Mouse (Mus musculus): ENCODE measurements at regions not wholly inside any gene's neighbourhood (a gene's known extent, or its start where the extent isn't known, plus 50 kb on each side); places are given as distances from the start of the nearest gene placed in this dataset.

DNA sequence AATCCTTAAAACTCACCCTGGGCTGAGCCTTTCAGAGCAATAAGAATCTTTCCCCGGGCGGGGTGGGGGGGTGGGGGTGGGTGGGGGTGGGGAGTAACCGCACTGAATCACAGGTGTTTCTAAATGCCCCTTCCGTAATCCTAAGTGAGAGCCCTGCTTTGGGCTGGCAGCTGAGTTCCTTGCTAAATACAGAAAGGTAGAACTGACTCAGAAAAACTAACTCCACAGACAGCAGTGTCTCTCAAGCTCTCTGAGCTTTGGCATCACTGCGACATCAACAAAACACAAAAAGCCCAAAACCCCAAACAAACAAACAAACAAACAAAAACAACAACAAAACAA, 105.9 kb upstream of the Map4k3 start:
- DNase-seq (ENCODE audit: low spot score) (no peak), ATAC-seq (ENCODE audit: low FRiP score) (no peak)
- Histone ChIP-seq H3K36me3 (replicated peaks; ENCODE audit: control insufficient read depth, insufficient read depth) (no peaks in the 10 kb centered on the region), H3K9me3 (ENCODE audit: control insufficient read depth, low read length) (no peaks in the 10 kb centered on the region), H3K27me3 (ENCODE audit: control insufficient read depth, insufficient read depth, low read length) (no peaks in the 10 kb centered on the region), H3K4me2 (replicated peaks) (no peak overlapping the region), H3K4me1 (replicated peaks; ENCODE audit: control insufficient read depth, insufficient read depth, low read length) (no peaks in the 10 kb centered on the region), H3K4me3 (replicated peaks; ENCODE audit: low read length) (no peak overlapping the region), H3K9ac (no peak overlapping the region), H3K27ac (no peak overlapping the region)
- 41% methylated on average over 5 of the region's 5 CpGs for WGBS

DNA sequence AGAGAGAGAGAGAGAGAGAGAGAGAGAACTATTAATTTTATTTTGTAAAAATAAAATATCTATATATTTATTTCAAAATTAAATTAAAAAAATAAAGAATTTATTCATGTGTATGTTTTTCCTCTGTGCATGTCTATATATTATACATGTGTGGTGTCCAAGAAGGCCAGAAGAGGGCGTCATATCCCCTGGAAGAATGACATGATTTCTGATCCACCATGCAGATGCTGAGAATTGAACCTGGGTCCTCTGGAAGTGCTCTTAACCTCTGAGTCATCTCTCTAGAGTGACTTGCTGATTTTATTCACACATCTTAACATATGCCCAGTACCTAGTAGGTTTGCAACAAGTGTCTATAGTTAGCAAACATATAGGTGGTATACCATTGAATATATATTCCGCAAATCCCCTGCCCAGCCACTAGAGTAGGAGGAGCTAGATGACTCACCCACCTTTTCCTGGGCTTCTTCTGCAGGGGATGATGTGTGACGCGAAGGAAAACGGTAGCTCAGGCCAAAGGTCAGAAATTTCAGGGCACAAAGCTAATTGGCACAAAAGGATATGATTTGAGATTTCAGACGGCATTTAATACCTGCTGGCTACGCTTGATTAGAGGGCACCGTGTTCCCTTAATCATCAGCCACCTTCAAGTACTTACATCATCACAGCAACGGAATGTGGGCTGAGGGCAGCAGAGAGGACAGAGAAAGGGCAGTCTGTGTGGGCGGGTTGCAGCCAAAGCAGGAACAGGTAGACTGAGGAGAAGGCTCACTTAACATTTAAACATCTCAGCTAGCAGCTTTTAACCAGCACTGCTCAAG, 105.3 kb upstream of the Map4k3 start:
- Histone ChIP-seq H3K9me3 (ENCODE audit: control insufficient read depth, low read length) (no peaks in the 10 kb centered on the region), H3K4me2 (replicated peaks) (no peak overlapping the region), H3K4me1 (replicated peaks; ENCODE audit: control insufficient read depth, insufficient read depth, low read length) (no peaks in the 10 kb centered on the region), H3K4me3 (replicated peaks; ENCODE audit: low read length) (no peak overlapping the region), H3K36me3 (replicated peaks; ENCODE audit: control insufficient read depth, insufficient read depth) (no peaks in the 10 kb centered on the region), H3K9ac (no peak overlapping the region), H3K27ac (no peak overlapping the region), H3K27me3 (ENCODE audit: control insufficient read depth, insufficient read depth, low read length) (no peaks in the 10 kb centered on the region)
- ATAC-seq (ENCODE audit: low FRiP score): no peak
- WGBS: 40% methylated on average over 10 of the region's 10 CpGs
- DNase-seq (ENCODE audit: low spot score): no peak

DNA sequence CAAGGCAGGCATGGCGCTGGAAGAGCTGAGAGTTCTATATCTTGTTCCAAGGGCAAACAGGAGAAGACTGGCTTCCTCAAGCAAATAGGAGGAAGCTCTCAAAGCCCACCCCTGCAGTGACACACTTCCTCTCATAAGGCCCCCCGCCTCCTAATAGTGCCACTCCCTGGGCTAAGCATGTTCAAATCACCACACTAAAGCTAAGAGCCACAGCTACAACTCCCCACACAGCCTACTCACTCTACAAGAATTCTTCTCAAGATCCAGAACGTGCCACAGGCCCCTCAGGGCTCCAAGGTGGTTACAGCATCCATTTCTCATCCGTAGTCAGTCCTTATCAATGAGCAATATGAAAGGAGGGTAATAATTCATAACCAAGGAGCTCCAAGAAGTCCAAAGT, 103.4 kb upstream of the Map4k3 start:
- ATAC-seq (ENCODE audit: low FRiP score) (no peak), DNase-seq (ENCODE audit: low spot score) (no peak)
- H3K4me3 ChIP-seq (replicated peaks; ENCODE audit: low read length): no peak overlapping the region
- WGBS: 77% methylated on average over 4 of the region's 4 CpGs
- H3K9me3 ChIP-seq (ENCODE audit: control insufficient read depth, low read length): no peaks in the 10 kb centered on the region
- H3K36me3 ChIP-seq (replicated peaks; ENCODE audit: control insufficient read depth, insufficient read depth): no peaks in the 10 kb centered on the region
- H3K27me3 ChIP-seq (ENCODE audit: control insufficient read depth, insufficient read depth, low read length): no peaks in the 10 kb centered on the region
- H3K4me2 ChIP-seq (replicated peaks): no peak overlapping the region
- H3K9ac ChIP-seq: no peak overlapping the region
- no peak overlapping the region for H3K27ac ChIP-seq
- no peaks in the 10 kb centered on the region for H3K4me1 ChIP-seq (replicated peaks; ENCODE audit: control insufficient read depth, insufficient read depth, low read length)

DNA sequence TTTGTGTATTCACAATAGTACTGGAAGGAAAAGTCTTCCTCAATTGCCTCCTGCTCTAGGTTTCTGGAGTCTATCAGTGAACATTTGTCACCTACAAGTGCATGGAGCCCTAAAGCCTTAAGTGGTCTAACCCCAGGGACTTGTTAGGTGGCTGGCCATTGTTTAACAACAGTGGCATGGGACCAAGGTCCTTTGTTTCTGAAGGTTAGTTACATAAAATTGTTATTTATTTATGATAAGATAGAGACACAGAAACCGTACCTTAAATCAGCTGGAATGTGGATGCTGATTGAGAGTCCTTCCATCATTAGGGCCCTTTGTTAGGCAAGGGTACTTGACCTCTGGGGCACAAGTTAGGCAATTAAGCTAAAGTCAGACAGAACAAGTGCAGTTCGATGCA, 99.6 kb upstream of the Map4k3 start:
- no peak for DNase-seq (ENCODE audit: low spot score)
- H3K4me1 ChIP-seq (replicated peaks; ENCODE audit: control insufficient read depth, insufficient read depth, low read length): no peaks in the 10 kb centered on the region
- no peaks in the 10 kb centered on the region for H3K27me3 ChIP-seq (ENCODE audit: control insufficient read depth, insufficient read depth, low read length)
- H3K9ac ChIP-seq: no peak overlapping the region
- 78% methylated on average over 2 of the region's 2 CpGs for WGBS
- ATAC-seq (ENCODE audit: low FRiP score): no peak
- no peak overlapping the region for H3K27ac ChIP-seq
- no peak overlapping the region for H3K4me2 ChIP-seq (replicated peaks)
- no peaks in the 10 kb centered on the region for H3K36me3 ChIP-seq (replicated peaks; ENCODE audit: control insufficient read depth, insufficient read depth)
- H3K4me3 ChIP-seq (replicated peaks; ENCODE audit: low read length): no peak overlapping the region
- no peaks in the 10 kb centered on the region for H3K9me3 ChIP-seq (ENCODE audit: control insufficient read depth, low read length)

DNA sequence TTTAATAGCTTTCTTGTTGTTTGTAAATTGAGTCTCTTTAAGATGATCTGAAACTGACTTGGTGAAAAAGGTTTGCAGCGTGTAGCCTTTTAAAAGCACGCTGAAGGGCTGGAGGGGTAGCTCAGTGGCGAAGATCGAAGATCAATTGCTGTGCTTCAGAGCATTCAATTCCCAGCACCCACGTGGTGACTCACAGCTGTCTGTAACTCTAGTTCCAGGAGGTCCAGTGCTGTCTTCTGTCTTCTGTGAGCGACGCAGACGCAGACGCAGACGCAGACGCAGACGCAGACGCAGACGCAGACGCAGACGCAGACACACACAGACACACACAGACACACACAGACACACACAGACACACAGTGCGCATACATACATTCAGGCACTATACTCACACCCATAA, 99.1 kb upstream of the Map4k3 start:
- no peak for DNase-seq (ENCODE audit: low spot score)
- WGBS: 90% methylated on average over 17 of the region's 17 CpGs

DNA sequence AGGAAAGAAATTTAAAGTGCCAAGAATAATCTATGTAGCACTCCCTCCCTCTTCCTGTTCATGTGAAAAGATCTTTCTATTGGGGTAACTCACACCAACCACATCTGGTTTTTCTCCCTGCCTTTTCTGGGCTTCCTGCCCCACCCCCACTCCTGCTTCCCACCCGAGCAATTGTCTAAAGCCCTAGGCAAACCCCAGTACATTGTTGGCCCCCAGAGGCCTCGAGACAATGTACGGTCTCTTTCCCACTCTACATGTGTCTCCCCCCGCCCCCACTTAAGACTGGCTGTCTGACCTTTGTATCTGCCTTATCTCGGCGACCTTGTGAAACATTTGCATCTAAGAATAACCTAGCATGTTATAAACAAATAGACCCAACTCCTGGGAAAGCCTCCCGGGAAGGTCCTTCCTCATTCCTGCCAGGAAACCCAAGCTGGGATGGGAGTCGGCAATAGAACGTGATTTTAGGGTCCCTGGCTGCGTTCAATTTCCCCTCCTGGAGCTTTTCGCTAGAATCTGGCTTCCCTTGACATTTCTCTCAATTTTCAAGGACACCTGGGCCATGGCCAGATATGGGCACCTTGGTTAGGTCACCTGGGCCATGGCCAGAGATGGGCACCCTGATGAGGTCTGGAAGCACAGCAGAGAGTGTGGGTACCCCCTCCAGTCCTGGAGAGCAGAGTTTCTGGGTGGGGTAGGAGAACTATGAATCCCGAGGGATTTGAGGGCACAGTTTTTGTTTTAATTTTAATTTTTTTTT, 97.9 kb upstream of the Map4k3 start:
- H3K4me2 ChIP-seq (replicated peaks): no peak overlapping the region
- ATAC-seq (ENCODE audit: low FRiP score) (no peak), DNase-seq (ENCODE audit: low spot score) (no peak)
- H3K9ac ChIP-seq: no peak overlapping the region
- no peak overlapping the region for H3K27ac ChIP-seq
- no peaks in the 10 kb centered on the region for H3K36me3 ChIP-seq (replicated peaks; ENCODE audit: control insufficient read depth, insufficient read depth)
- H3K9me3 ChIP-seq (ENCODE audit: control insufficient read depth, low read length): no peaks in the 10 kb centered on the region
- no peaks in the 10 kb centered on the region for H3K4me1 ChIP-seq (replicated peaks; ENCODE audit: control insufficient read depth, insufficient read depth, low read length)
- H3K4me3 ChIP-seq (replicated peaks; ENCODE audit: low read length): no peak overlapping the region
- 52% methylated on average over 12 of the region's 12 CpGs for WGBS
- no peaks in the 10 kb centered on the region for H3K27me3 ChIP-seq (ENCODE audit: control insufficient read depth, insufficient read depth, low read length)

More for the DNA sequence above, 99.1 kb upstream of the Map4k3 start:
- H3K9ac ChIP-seq: no peak overlapping the region
- H3K27me3 ChIP-seq (ENCODE audit: control insufficient read depth, insufficient read depth, low read length): no peaks in the 10 kb centered on the region
- no peak overlapping the region for H3K4me3 ChIP-seq (replicated peaks; ENCODE audit: low read length)
- H3K9me3 ChIP-seq (ENCODE audit: control insufficient read depth, low read length): no peaks in the 10 kb centered on the region
- H3K4me2 ChIP-seq (replicated peaks): no peak overlapping the region
- no peak for ATAC-seq (ENCODE audit: low FRiP score)
- H3K4me1 ChIP-seq (replicated peaks; ENCODE audit: control insufficient read depth, insufficient read depth, low read length): no peaks in the 10 kb centered on the region
- no peaks in the 10 kb centered on the region for H3K36me3 ChIP-seq (replicated peaks; ENCODE audit: control insufficient read depth, insufficient read depth)
- H3K27ac ChIP-seq: no peak overlapping the region

DNA sequence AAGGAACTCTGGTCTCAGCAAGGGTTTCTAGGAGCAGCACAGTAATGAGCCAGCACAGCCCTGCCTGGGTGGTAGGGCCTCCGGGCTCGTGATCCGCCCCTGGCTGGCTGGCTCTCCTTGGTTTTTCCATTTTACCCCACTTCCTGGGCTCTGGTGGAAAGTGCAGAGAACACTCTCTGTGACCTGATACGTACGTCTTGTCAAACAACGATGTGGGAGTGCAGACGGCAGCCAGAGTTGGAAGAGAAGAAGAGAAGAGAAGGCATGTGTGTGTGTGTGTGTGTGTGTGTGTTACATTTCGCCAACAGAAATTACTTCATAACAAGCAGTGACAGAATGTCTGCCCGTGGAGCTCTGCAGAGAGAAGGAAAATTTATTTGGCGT, 97.2 kb upstream of the Map4k3 start:
- ATAC-seq (ENCODE audit: low FRiP score) (no peak), DNase-seq (ENCODE audit: low spot score) (no peak)
- no peaks in the 10 kb centered on the region for H3K27me3 ChIP-seq (ENCODE audit: control insufficient read depth, insufficient read depth, low read length)
- H3K36me3 ChIP-seq (replicated peaks; ENCODE audit: control insufficient read depth, insufficient read depth): no peaks in the 10 kb centered on the region
- H3K27ac ChIP-seq: no peak overlapping the region
- WGBS: 49% methylated on average over 10 of the region's 10 CpGs
- no peaks in the 10 kb centered on the region for H3K4me1 ChIP-seq (replicated peaks; ENCODE audit: control insufficient read depth, insufficient read depth, low read length)
- no peak overlapping the region for H3K4me2 ChIP-seq (replicated peaks)
- no peak overlapping the region for H3K4me3 ChIP-seq (replicated peaks; ENCODE audit: low read length)
- H3K9ac ChIP-seq: no peak overlapping the region
- no peaks in the 10 kb centered on the region for H3K9me3 ChIP-seq (ENCODE audit: control insufficient read depth, low read length)

DNA sequence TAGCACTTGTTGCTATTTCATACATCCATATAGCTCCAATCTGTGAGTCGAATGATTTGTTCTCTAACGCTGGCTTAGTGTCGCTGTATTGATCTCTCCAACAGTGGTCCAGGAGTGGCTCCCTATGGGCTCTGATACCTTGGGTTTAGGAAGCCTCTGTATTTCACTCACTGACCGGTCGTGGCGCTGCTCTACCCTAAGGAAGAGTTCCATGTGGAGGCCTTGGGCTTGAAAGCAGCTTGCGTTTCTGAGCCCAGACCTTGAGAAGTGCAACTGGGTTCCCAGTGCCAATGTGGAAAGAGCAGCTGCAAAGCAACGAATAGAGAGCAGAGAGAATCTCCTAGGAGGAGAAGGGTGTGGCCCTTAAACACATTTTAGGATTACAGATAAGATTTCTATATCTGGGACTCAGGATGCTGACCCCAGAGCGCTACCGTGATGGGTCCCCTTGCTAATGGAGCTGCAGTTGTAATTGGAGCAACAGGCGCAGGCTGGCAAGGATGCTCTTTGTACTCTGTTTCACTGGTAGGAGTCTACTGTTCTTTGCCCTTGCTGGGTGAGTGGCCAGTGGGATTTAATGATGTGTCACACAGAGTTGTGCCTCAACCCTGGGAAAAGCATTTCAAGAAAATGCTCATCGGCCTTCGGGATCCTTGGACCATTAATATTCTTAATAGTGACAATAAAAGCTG, 96.7 kb upstream of the Map4k3 start:
- ATAC-seq (ENCODE audit: low FRiP score): no peak
- Histone ChIP-seq H3K27ac (no peak overlapping the region), H3K4me2 (replicated peaks) (no peak overlapping the region), H3K9me3 (ENCODE audit: control insufficient read depth, low read length) (no peaks in the 10 kb centered on the region), H3K9ac (no peak overlapping the region), H3K36me3 (replicated peaks; ENCODE audit: control insufficient read depth, insufficient read depth) (no peaks in the 10 kb centered on the region), H3K4me1 (replicated peaks; ENCODE audit: control insufficient read depth, insufficient read depth, low read length) (no peaks in the 10 kb centered on the region), H3K27me3 (ENCODE audit: control insufficient read depth, insufficient read depth, low read length) (no peaks in the 10 kb centered on the region), H3K4me3 (replicated peaks; ENCODE audit: low read length) (no peak overlapping the region)
- 77% methylated on average over 13 of the region's 13 CpGs for WGBS
- no peak for DNase-seq (ENCODE audit: low spot score)

DNA sequence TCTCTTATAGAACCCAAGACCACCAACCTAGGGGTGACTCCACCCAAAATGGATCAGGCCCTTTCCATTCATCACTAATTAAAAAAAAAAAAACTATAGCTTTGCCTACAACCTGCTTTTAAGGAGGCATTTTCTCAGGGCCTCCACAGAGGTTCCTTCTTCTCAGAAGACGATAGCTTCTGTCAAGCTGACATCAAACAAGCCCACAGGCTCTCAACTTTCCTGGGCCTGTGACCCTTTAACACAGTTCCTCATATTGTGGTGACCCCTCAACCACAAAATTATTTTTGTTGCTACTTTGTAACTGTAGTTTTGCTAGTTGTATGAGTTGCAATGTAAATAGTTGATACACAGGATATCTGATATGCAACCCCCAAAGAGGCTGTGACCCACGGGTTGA, 96.0 kb upstream of the Map4k3 start:
- no peak for ATAC-seq (ENCODE audit: low FRiP score)
- H3K4me3 ChIP-seq (replicated peaks; ENCODE audit: low read length): no peak overlapping the region
- H3K9ac ChIP-seq: no peak overlapping the region
- DNase-seq (ENCODE audit: low spot score): no peak
- no peak overlapping the region for H3K27ac ChIP-seq
- no peaks in the 10 kb centered on the region for H3K36me3 ChIP-seq (replicated peaks; ENCODE audit: control insufficient read depth, insufficient read depth)
- H3K27me3 ChIP-seq (ENCODE audit: control insufficient read depth, insufficient read depth, low read length): no peaks in the 10 kb centered on the region
- H3K4me1 ChIP-seq (replicated peaks; ENCODE audit: control insufficient read depth, insufficient read depth, low read length): no peaks in the 10 kb centered on the region
- no peak overlapping the region for H3K4me2 ChIP-seq (replicated peaks)
- H3K9me3 ChIP-seq (ENCODE audit: control insufficient read depth, low read length): no peaks in the 10 kb centered on the region
- WGBS: 92% methylated on average over 2 of the region's 2 CpGs
